Mouse (Mus musculus) gastrocnemius, adult 18-20 months (tissue): ENCODE measurements at regions not wholly inside any gene's neighbourhood (a gene's known extent, or its start where the extent isn't known, plus 50 kb on each side); places are given as distances from the start of the nearest gene placed in this dataset.

Experiments used
- DNase-seq: peaks from one replicate; pipeline ENCODE4 v3.0.0; 2021; ENCODE audit warnings: low spot score

DNA sequence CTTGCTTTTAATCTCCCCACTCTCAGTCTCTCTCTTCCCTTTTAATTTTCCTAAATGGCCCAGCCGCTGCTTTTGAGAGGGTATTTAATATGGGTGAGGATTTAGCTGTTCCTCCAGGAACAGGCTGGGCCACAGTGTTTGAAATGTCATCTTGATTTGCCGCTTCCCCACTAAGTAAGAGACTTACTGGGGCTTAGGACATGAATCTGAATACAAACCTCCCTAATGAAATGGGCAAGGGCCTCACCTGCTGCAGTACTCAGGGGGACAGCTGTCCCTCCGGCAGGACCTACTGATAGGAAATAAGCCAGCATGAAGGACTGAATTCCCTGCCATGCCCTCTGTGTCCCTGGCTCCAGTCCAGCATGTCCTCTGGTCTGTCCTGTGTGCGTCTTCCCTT, 50.6 kb upstream of the Prr23a1 start:
- no peak for DNase-seq

- no peak for DNase-seq
Observed at GRCm38 (mm10) chr9:98773651-98774185, 68.6 kb upstream of the Prr23a1 start.

DNA sequence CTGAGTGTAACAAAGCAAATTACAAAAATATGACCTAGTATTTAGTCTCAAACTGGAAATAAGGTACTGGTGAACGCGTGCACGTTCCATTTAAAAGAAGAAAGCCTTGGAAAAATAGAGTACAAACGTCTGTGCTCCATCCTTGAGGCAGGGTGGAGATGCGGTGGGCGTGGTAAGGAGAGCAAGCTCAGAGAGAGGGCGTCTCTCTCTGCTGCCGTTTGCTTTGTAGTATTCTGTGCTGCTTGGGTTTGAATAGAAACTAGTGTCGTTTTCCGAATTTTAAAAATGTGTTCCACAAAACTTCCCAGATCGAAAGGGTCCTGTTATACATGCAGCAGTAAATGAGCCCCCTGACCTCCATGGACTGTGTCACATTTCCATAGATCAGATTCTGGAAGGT, 69.1 kb upstream of the Prr23a1 start:
- DNase-seq = no peak

- no peak for DNase-seq
Observed at GRCm38 (mm10) chr9:98754764-98755163, 87.5 kb upstream of the Prr23a1 start.

DNA sequence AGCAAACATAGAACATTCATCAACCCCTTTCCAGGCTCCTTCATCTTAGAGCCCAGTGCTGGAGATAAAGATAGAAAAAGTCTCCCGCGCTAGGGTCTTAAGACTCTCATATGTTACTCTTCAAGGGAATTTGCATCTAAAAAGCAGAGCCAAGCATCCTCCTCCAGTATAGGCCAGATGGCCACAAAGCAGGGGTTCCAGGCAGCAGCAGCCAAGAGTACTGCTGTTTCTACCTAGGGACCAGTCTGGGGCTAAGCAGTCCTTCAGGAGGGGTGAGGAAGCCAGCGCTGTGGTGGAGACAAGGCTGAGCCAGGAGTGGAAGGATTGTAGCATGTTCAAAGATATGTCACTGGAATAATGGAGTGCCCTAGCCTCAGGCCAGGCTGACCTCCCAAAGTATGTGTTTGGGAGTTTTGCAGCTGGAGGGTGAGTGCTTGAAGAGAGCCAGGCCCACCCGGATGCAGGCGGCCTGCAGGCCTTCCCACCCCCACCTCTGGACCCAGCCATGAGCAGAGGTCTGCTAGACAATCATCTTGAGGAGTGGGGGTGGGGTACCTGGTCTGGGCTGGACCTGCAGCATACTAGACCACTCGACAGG, 88.8 kb upstream of the Prr23a1 start:
- no peak for DNase-seq

- DNase-seq = no peak
Observed at GRCm38 (mm10) chr9:98743785-98744184, 98.5 kb upstream of the Prr23a1 start.

GRCm38 (mm10) chr9:98727276-98727860, 114.9 kb upstream of the Prr23a1 start:
- DNase-seq = no peak

GRCm38 (mm10) chr9:98726638-98727037, 115.7 kb upstream of the Prr23a1 start:
- no peak for DNase-seq

GRCm38 (mm10) chr9:98722885-98723284, 119.4 kb upstream of the Prr23a1 start:
- no peak for DNase-seq

GRCm38 (mm10) chr9:98721381-98721780, 119.9 kb upstream of the Mrps22 start:
- peak; percentile 3 for DNase-seq

- no peak for DNase-seq
Observed at GRCm38 (mm10) chr9:98717701-98718270, 116.3 kb upstream of the Mrps22 start.

GRCm38 (mm10) chr9:98714661-98715060, 113.2 kb upstream of the Mrps22 start:
- no peak for DNase-seq

- DNase-seq = no peak
Observed at GRCm38 (mm10) chr9:98712826-98713225, 111.4 kb upstream of the Mrps22 start.

- DNase-seq = no peak
Observed at GRCm38 (mm10) chr9:98712023-98712563, 110.6 kb upstream of the Mrps22 start.

DNA sequence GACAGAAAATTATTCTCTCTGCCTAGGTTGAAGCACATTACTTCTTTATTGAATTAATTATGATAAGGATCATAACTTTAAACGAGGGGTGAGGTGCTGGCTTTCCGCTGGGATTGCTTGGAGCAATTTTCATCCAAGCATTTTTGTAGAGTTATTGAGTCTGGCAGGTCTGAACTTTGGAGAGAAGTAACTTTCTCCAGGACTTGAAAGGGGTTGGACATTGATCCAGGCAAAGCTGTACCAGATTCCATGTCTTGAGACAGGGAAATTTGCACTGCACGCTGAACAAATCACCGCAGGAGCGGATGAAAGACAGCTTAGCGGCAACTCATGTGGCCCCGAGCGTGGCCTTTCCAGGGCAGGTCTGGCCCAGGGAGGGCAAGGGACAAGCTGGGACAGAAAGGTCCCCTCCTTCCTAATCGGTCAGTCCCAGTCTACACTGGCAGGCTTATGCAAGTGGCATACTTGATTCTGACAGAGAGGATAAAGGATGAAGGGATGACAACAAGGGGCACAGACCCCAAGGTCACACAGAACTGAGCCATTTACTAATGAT, 108.8 kb upstream of the Mrps22 start:
- DNase-seq = no peak

GRCm38 (mm10) chr9:98708001-98708680, 106.7 kb upstream of the Mrps22 start:
- no peak for DNase-seq

DNA sequence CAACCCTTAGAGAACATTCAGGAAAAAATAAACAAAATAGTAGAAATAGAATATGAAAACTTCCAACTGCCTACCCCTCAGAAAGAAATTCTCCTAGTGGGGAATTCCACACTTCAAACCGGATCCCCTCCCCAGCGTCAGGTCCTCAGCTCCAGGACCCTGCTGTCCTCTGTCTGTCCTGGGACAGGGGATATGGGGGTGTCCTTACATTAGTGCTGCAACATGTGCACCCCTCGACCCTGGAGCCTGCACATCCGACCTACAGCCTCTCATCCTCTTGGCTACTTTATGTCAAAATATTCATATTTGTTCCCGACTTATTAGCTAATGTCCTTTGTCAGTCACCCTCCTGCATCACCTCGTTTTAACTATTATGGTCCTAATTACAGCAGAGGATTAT, 106.0 kb upstream of the Mrps22 start:
- DNase-seq = no peak

DNA sequence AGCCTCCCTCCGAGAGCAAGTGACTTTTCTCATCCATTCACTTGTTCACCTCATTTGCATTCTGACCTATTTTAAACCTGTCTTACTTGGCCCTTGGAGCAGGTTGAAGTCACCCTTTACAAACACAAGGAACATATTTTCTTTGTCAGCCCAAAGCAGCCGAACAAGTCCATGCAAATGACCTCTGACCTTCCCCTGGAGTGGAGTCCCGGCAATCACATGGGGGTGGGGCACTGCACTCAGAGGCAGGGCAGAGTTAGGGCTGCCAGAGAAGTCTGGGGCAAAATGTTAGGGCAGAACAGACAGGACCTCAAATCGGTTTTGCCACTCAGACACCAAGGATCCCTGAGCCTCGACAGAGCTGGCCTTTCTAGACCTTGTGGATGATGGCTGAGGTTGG, 102.7 kb upstream of the Mrps22 start:
- DNase-seq = no peak

DNA sequence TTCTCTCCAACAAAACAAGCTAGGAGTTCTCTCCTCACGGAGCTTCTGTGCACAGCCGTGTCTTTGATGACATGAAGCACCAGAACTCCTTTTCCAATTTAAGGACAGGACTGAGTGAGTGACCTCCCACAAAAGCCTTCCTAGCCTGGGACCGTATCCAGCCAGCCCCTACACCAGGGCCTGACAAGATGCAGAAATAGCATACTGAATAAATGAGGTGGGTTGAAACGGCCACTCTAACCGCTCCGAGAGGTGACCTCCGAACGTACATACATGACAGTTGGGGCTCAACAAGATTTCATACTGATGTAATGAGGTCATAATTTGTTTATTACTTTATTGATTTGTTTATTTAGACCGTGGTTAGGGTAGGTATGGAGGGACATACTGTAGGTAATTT, 101.9 kb upstream of the Mrps22 start:
- DNase-seq = no peak

DNA sequence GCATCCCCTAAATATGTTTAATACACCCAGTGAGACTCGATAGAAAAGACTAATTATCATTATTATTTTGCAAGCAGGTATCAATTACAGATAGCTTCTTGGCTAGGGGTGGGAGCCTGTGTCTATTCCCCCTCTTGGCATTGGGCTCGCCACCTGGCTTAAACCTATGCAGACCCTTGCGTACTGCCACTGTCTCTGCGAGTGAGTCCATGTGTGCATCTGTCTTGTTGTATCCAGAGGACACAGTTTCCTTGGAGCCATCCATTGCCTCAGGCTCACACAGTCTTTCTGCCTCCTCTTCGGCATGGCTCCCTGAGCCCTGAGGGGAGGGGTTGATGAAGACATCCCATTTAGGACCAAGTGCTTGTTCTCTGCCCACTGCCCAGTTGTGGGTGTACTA, 99.1 kb upstream of the Mrps22 start:
- no peak for DNase-seq

GRCm38 (mm10) chr9:98697155-98697554, 95.7 kb upstream of the Mrps22 start:
- no peak for DNase-seq

- no peak for DNase-seq
Observed at GRCm38 (mm10) chr9:98695035-98695434, 93.6 kb upstream of the Mrps22 start.
